Mouse (Mus musculus) G1E (cell line): ENCODE measurements around the gene Slc1a1. TPM values are rescaled to one million over a fixed set of nuclear protein-coding genes. Genes with fewer than 3 reads are reported as not detected.

Experiments used
- ATAC-seq: 2 replicates; pipeline ENCODE4 v1.8.0; 2016; ENCODE audit warnings: mild to moderate bottlenecking; ENCODE audit not compliant: insufficient number of reproducible peaks, poor library complexity, low FRiP score, severe bottlenecking; ENCODE audit errors: extremely low read depth
- DNase-seq: peaks from one replicate; pipeline ENCODE4 v3.0.0; 2012; ENCODE audit warnings: low spot score
- H3K27me3 ChIP-seq: 2 replicates; pipeline ENCODE4 v1.6.1; 2012; ENCODE audit warnings: mild to moderate bottlenecking, low read length, inconsistent platforms; ENCODE audit not compliant: insufficient read depth
- H3K36me3 ChIP-seq: replicated peaks from 2 replicates; pipeline ENCODE3; 2012; ENCODE audit warnings: mild to moderate bottlenecking, inconsistent platforms
- H3K4me1 ChIP-seq: 2 replicates; pipeline ENCODE4 v1.6.1; 2012; ENCODE audit warnings: low read depth, low read length, inconsistent platforms, mixed read lengths; ENCODE audit not compliant: insufficient read depth
- H3K4me3 ChIP-seq: 2 replicates; pipeline ENCODE4 v1.5.1; 2012; ENCODE audit warnings: low read depth, mild to moderate bottlenecking, inconsistent platforms, low read length, moderate library complexity, mixed read lengths
- H3K9me3 ChIP-seq: replicated peaks from 2 replicates; pipeline ENCODE4 v1.6.1; 2012; ENCODE audit warnings: inconsistent platforms
- CTCF ChIP-seq: IDR thresholded peaks from 2 replicates; pipeline ENCODE4 v1.5.1; 2012; ENCODE audit warnings: low read depth, low read length, inconsistent platforms, mixed read lengths
- GATA1 ChIP-seq: IDR thresholded peaks from 2 replicates; pipeline ENCODE4 v1.6.1; 2012; ENCODE audit warnings: borderline replicate concordance, low read length, inconsistent platforms, mixed read lengths
- GATA2 ChIP-seq: IDR thresholded peaks from 2 replicates; pipeline ENCODE4 v1.6.1; 2012; ENCODE audit warnings: low read depth, low read length, inconsistent platforms, borderline replicate concordance
- POLR2AphosphoS5 ChIP-seq: IDR thresholded peaks from 2 replicates; pipeline ENCODE4 v1.6.1; 2012; ENCODE audit warnings: low read depth, low read length, inconsistent platforms; ENCODE audit not compliant: insufficient replicate concordance
- TAL1 ChIP-seq: conservative IDR thresholded peaks from 2 replicates; pipeline ENCODE4 v1.6.1; 2012; ENCODE audit warnings: low read depth, low read length, inconsistent platforms, mixed read lengths
- polyA plus RNA-seq: library from polyadenylated mRNA; stranded (reverse); fragments of >175 nt; gene quantifications from 2 replicates; pipeline ENCODE4 v1.2.3, GENCODE M21; 2012
- total RNA-seq, 2 experiments: library from RNA; stranded (forward) in 1 of 2; stranded (reverse) in 1 of 2; fragments of 200-1000 nt in 1 of 2; fragments of >200 nt in 1 of 2; fragmentation: Nextera tagmentation in 1 of 2; gene quantifications; 2 replicates each; pipeline ENCODE4 v1.2.3; 2014 to 2017

The Slc1a1 gene
- total RNA-seq (2014; fragmentation: Nextera tagmentation) (not detected in 2 replicates), total RNA-seq (2017) (0.17 and 0.38 TPM in 2 replicates), polyA plus RNA-seq (not detected in 2 replicates)

DNA sequence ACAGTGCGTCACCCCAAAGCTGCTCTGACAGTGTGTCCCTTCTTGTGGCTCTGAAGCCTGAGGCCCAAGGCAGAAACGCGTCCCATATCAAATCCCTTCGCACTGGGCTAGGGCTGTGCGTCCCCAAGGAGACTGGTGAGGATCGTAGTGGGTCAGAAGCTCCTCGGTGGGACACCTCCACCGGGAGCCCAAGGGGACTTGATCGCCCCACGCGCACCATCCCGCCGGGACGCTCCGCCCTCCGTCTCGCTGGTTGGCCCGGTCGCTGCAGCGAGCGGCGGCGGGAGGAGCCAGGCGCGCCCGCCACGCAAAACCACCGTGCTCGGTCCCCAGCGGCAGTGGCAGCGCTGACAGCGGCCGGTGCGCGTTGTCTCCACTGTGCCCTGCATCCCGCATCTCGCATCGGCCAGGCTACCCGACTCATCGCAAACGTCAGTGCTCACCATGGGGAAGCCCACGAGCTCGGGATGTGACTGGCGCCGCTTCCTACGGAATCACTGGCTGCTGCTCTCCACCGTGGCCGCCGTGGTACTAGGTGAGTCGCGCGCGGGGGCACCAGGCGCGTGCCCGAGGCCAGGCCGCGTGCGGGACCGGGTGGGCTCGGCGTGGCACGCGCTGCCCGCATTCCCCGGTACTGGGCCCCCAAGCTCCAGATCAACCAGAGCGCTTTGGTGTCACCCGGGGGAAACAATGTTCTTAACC lies at the start of gene Slc1a1:
TSS of gene Slc1a1 (plus strand) at position 252 of the 702 bp plus-strand sequence.
- no peaks in the 10 kb centered on the region; the same call in 1 of the 2 replicates for H3K9me3 ChIP-seq
- no peak for ATAC-seq
- no peak within 1 kb of the TSS for H3K4me3 ChIP-seq
- H3K27me3 ChIP-seq: no peaks in the 10 kb centered on the region
- no peaks in the 10 kb centered on the region for H3K4me1 ChIP-seq
- TF ChIP-seq GATA2 (no peak), TAL1 (no peak), CTCF (no peak), GATA1 (no peak), POLR2AphosphoS5 (no peak)
- DNase-seq: no peak
- no peaks in the 10 kb centered on the region for H3K36me3 ChIP-seq

DNA sequence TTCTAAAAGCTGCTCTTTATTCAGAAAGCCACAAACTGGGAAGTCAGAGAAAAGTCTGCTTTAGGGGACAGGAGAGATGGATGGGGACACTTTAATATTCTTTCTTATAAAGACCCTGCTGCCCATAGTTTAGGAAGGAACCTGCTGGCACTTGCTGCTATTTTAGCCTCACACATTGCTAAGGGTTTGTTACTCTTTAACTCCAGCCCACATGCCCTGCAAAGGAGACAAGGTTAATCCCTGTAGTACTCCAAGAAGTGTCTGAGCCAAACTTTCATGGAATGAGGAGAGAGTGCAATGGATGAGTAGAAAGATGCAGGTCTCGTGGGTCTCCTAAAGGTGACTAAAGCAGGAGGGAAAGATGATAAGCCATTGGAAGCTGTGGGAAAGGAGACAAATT lies 44.7 kb upstream of the Slc1a1 start:
- Histone ChIP-seq H3K36me3 (no peaks in the 10 kb centered on the region), H3K27me3 (peaks cover 9% of the 10 kb centered on the region), H3K9me3 (no peaks in the 10 kb centered on the region), H3K4me1 (no peaks in the 10 kb centered on the region), H3K4me3 (no peak overlapping the region)
- no peak for DNase-seq
- TF ChIP-seq CTCF (no peak), POLR2AphosphoS5 (no peak), TAL1 (no peak), GATA2 (no peak)
- ATAC-seq: no peak

- Histone ChIP-seq H3K9me3 (no peaks in the 10 kb centered on the region), H3K4me1 (no peaks in the 10 kb centered on the region), H3K36me3 (no peaks in the 10 kb centered on the region), H3K27me3 (peaks cover 6% of the 10 kb centered on the region; the same call in 1 of the 2 replicates), H3K4me3 (no peak overlapping the region)
- TF ChIP-seq POLR2AphosphoS5 (no peak), GATA1 (no peak), TAL1 (no peak), GATA2 (no peak), CTCF (no peak)
- DNase-seq (no peak), ATAC-seq (no peak)
Observed at GRCm38 (mm10) chr19:28793307-28793706, 41.5 kb upstream of the Slc1a1 start.

DNA sequence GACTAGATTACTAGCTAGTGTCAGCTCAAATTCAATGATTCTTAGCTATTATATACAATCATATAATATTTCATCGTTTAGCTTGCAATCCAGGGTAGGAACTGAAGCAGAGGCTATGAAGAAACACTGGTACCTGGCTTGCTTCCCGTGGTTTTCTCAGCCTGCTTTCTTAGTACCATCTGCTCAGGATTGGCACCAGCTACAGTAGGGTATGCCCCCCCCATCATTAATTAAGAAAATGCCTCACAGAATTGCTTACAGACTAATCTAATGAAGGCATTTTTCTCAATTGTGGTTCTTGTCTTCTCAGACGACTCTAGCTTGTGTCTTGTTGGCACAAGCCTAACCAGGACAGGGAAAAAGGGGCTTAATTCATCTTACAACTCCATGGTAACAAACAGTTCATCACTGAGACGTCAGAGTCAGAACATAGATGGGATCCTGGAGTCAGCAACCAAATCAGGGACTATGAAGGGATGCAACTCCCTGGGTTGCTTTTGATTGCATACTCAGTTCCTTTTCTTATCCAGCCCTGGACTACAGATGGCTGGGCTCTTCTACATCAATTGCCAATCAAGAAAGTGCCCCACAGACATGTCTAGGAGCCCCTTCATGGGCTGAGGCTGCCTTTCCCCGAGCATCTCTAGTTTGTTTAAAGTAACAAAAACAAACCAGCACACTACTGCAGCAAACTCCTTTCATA lies 38.6 kb upstream of the Slc1a1 start:
- Histone ChIP-seq H3K4me1 (no peaks in the 10 kb centered on the region), H3K9me3 (no peaks in the 10 kb centered on the region), H3K4me3 (no peak overlapping the region), H3K27me3 (peaks cover 8% of the 10 kb centered on the region), H3K36me3 (no peaks in the 10 kb centered on the region)
- ATAC-seq: no peak
- no peak for TF ChIP-seq CTCF
- TF ChIP-seq GATA1: no peak
- TF ChIP-seq GATA2: no peak
- TF ChIP-seq POLR2AphosphoS5: no peak
- no peak for TF ChIP-seq TAL1
- no peak for DNase-seq

GRCm38 (mm10) chr19:28796966-28797365 lies 37.9 kb upstream of the Slc1a1 start:
- no peak for DNase-seq
- no peak overlapping the region for H3K4me3 ChIP-seq
- H3K27me3 ChIP-seq: peaks cover 4% of the 10 kb centered on the region; the same call in 1 of the 2 replicates
- no peaks in the 10 kb centered on the region for H3K4me1 ChIP-seq
- TF ChIP-seq CTCF (no peak), GATA1 (no peak), POLR2AphosphoS5 (no peak), TAL1 (no peak), GATA2 (no peak)
- no peaks in the 10 kb centered on the region for H3K36me3 ChIP-seq
- no peaks in the 10 kb centered on the region for H3K9me3 ChIP-seq
- ATAC-seq: no peak

GRCm38 (mm10) chr19:28797611-28798010 lies 37.2 kb upstream of the Slc1a1 start:
- DNase-seq: no peak
- H3K4me3 ChIP-seq: no peak overlapping the region
- ATAC-seq: no peak
- H3K9me3 ChIP-seq: no peaks in the 10 kb centered on the region
- peaks cover 2% of the 10 kb centered on the region; the same call in 1 of the 2 replicates for H3K27me3 ChIP-seq
- TF ChIP-seq CTCF (no peak), POLR2AphosphoS5 (no peak), GATA2 (no peak), GATA1 (no peak), TAL1 (no peak)
- H3K36me3 ChIP-seq: no peaks in the 10 kb centered on the region
- H3K4me1 ChIP-seq: no peaks in the 10 kb centered on the region
